Mouse (Mus musculus) CH12.LX (cell line): ENCODE results near the gene Dip2a. TPM values are rescaled to one million over a fixed set of nuclear protein-coding genes. Genes with fewer than 3 reads are reported as not detected.

Experiments
- DNase-seq: peaks from one replicate; pipeline ENCODE4 v3.0.0-alpha.2; 2013; ENCODE audit errors: extremely low read depth
- H3K27ac ChIP-seq: 2 replicates; pipeline ENCODE4 v1.5.1; 2012; ENCODE audit warnings: low read depth, mild to moderate bottlenecking, control low read depth, moderate library complexity; ENCODE audit not compliant: insufficient read depth
- H3K27me3 ChIP-seq: replicated peaks from 2 replicates; pipeline ENCODE3; 2012; ENCODE audit warnings: inconsistent platforms
- H3K36me3 ChIP-seq, 2 experiments: replicated peaks in 1 of 2; 2 replicates each; pipeline versions ENCODE3 to v1.6.1; 2012; ENCODE audit warnings: inconsistent platforms in 1 of 2, low read length in 1 of 2, mild to moderate bottlenecking in 1 of 2, mixed read lengths in 1 of 2, moderate library complexity in 1 of 2; ENCODE audit not compliant: control insufficient read depth in 1 of 2, insufficient read depth in 1 of 2
- H3K4me1 ChIP-seq, 2 experiments: 2 replicates each; pipeline ENCODE4 v1.6.1; 2012; ENCODE audit warnings: inconsistent platforms in 1 of 2, moderate library complexity in 1 of 2; ENCODE audit not compliant: insufficient read depth in 2 of 2, control insufficient read depth in 1 of 2
- H3K4me2 ChIP-seq: 2 replicates; pipeline ENCODE4 v1.6.1; 2012; ENCODE audit warnings: low read depth, mild to moderate bottlenecking, control low read depth; ENCODE audit not compliant: poor library complexity, insufficient read depth, severe bottlenecking
- H3K4me3 ChIP-seq, 3 experiments: fragments of 150-350 bp in 1 of 3; sonication (generic) in 1 of 3; replicated peaks in 1 of 3; 2 replicates each; pipeline versions ENCODE3 to v1.5.1; 2011 to 2012; ENCODE audit warnings: low read depth in 2 of 3, low read length in 2 of 3, mild to moderate bottlenecking in 2 of 3, moderate library complexity in 2 of 3, control low read depth in 1 of 3, improper control_type of control experiment in 1 of 3, inconsistent platforms in 1 of 3, mixed read lengths in 1 of 3; ENCODE audit not compliant: poor library complexity in 1 of 3
- H3K79me2 ChIP-seq: replicated peaks from 2 replicates; pipeline ENCODE4 v1.6.1; 2012; ENCODE audit warnings: mild to moderate bottlenecking, moderate library complexity; ENCODE audit not compliant: control insufficient read depth, poor library complexity, insufficient read depth, severe bottlenecking; ENCODE audit errors: extremely low read depth
- H3K9ac ChIP-seq: 2 replicates; pipeline ENCODE4 v1.6.1; 2012; ENCODE audit warnings: low read depth, mild to moderate bottlenecking, control low read depth, moderate library complexity; ENCODE audit not compliant: insufficient read depth
- H3K9me3 ChIP-seq: replicated peaks from 2 replicates; pipeline ENCODE3; 2012; ENCODE audit warnings: low read length, inconsistent platforms, mixed read lengths
- CHD1 ChIP-seq: IDR thresholded peaks from 2 replicates; pipeline ENCODE4 v1.6.1; 2012; ENCODE audit warnings: low read depth, low read length, improper control_type of control experiment, inconsistent platforms
- E2F4 ChIP-seq: IDR thresholded peaks from 2 replicates; pipeline ENCODE4 v1.6.1; 2011; ENCODE audit warnings: low read depth, low read length, improper control_type of control experiment; ENCODE audit not compliant: insufficient replicate concordance
- GABPA ChIP-seq: IDR thresholded peaks from 2 replicates; pipeline ENCODE4 v1.6.1; 2012; ENCODE audit warnings: low read depth, low read length, improper control_type of control experiment, inconsistent platforms; ENCODE audit not compliant: insufficient replicate concordance
- HCFC1 ChIP-seq: IDR thresholded peaks from 2 replicates; pipeline ENCODE4 v1.6.1; 2012; ENCODE audit warnings: low read depth, mild to moderate bottlenecking, inconsistent platforms, low read length, improper control_type of control experiment
- IRF4 ChIP-seq: IDR thresholded peaks from 2 replicates; pipeline ENCODE4 v1.6.1; 2014; ENCODE audit warnings: low read depth, mild to moderate bottlenecking, inconsistent platforms, low read length, improper control_type of control experiment
- MAX ChIP-seq: IDR thresholded peaks from 2 replicates; pipeline ENCODE4 v1.6.1; 2011; ENCODE audit warnings: low read length, improper control_type of control experiment
- MAZ ChIP-seq: IDR thresholded peaks from 2 replicates; pipeline ENCODE4 v1.6.1; 2012; ENCODE audit warnings: low read depth, mild to moderate bottlenecking, inconsistent platforms, low read length, improper control_type of control experiment, moderate library complexity
- NRF1 ChIP-seq: IDR thresholded peaks from 2 replicates; pipeline ENCODE4 v1.6.1; 2014; ENCODE audit warnings: low read depth, mild to moderate bottlenecking, inconsistent platforms, low read length, improper control_type of control experiment, moderate library complexity
- PAX5 ChIP-seq: IDR thresholded peaks from 2 replicates; pipeline ENCODE4 v1.6.1; 2012; ENCODE audit warnings: low read length, inconsistent platforms, mixed read lengths
- RCOR1 ChIP-seq: conservative IDR thresholded peaks from 2 replicates; pipeline ENCODE4 v1.6.1; 2012; ENCODE audit warnings: low read depth, mild to moderate bottlenecking, inconsistent platforms, low read length, improper control_type of control experiment
- SIN3A ChIP-seq: IDR thresholded peaks from 2 replicates; pipeline ENCODE4 v1.6.1; 2012; ENCODE audit warnings: low read length, improper control_type of control experiment, inconsistent platforms
- SMC3 ChIP-seq: IDR thresholded peaks from 2 replicates; pipeline ENCODE4 v1.6.1; 2011; ENCODE audit warnings: low read depth, low read length, improper control_type of control experiment
- TBP ChIP-seq: conservative IDR thresholded peaks from 2 replicates; pipeline ENCODE4 v1.6.1; 2011; ENCODE audit warnings: low read depth, low read length, improper control_type of control experiment
- TCF12 ChIP-seq: IDR thresholded peaks from 2 replicates; pipeline ENCODE4 v1.6.1; 2014; ENCODE audit warnings: low read depth, mild to moderate bottlenecking, inconsistent platforms, low read length, improper control_type of control experiment
- USF1 ChIP-seq: IDR thresholded peaks from 2 replicates; pipeline ENCODE4 v1.6.1; 2014; ENCODE audit warnings: low read depth, mild to moderate bottlenecking, inconsistent platforms, low read length, improper control_type of control experiment
- USF2 ChIP-seq: conservative IDR thresholded peaks from 2 replicates; pipeline ENCODE4 v1.6.1; 2011; ENCODE audit warnings: low read depth, low read length, improper control_type of control experiment
- ZC3H11A ChIP-seq: IDR thresholded peaks from 2 replicates; pipeline ENCODE4 v1.6.1; 2012; ENCODE audit warnings: low read depth, mild to moderate bottlenecking, inconsistent platforms, low read length, improper control_type of control experiment
- ZKSCAN1 ChIP-seq: IDR thresholded peaks from 2 replicates; pipeline ENCODE4 v1.6.1; 2012; ENCODE audit warnings: low read depth, inconsistent platforms, low read length, improper control_type of control experiment, borderline replicate concordance
- ZMIZ1 ChIP-seq: IDR thresholded peaks from 2 replicates; pipeline ENCODE4 v1.6.1; 2012; ENCODE audit warnings: low read depth, mild to moderate bottlenecking, inconsistent platforms, low read length, improper control_type of control experiment
- dilution Hi-C: fragments of 300-500 bp; cut with MboI; formaldehyde crosslinking; loops from 2 replicates; pipeline ENCODE4 v1.14.3; 2020; ENCODE audit warnings: low sequenced_read_pairs; ENCODE audit not compliant: extremely low pct_unique_long_range_greater_than_20kb, extremely low pct_ligation_motif_present
- in situ Hi-C: fragments of 300-500 bp; cut with MboI; formaldehyde crosslinking; loops from 3 replicates; pipeline ENCODE4 v1.14.3; 2019; ENCODE audit warnings: low sequenced_read_pairs, low pct_ligation_motif_present, low pct_unique_long_range_greater_than_20kb, mixed read lengths
- polyA plus RNA-seq: library from polyadenylated mRNA; unstranded; fragments of >175 nt; gene quantifications from 2 replicates; pipeline ENCODE4 v1.2.1, GENCODE M21; 2012; ENCODE audit warnings: low read depth; ENCODE audit not compliant: insufficient read length
- total RNA-seq, 2 experiments: library from RNA; depleted of rRNA; stranded (reverse); fragments of 300-350 nt in 1 of 2; fragments of >200 nt in 1 of 2; gene quantifications; 2 replicates each; pipeline ENCODE4 v1.2.3; 2012 to 2014

Gene Dip2a
- total and polyA plus RNA-seq, 3 experiments = 0.97 to 2.4 (median 1.5) TPM

- Histone ChIP-seq H3K9me3 (no peaks in the 10 kb centered on the region), H3K79me2 (no peaks in the 10 kb centered on the region), H3K27me3 (no peaks in the 10 kb centered on the region), H3K4me1 (peaks cover 0 to 12% of the 10 kb centered on the region in 2 experiments; a peak in 1 of 4 replicates), H3K9ac (no peak overlapping the region), H3K4me3 (no peak overlapping the region), H3K4me2 (no peak overlapping the region), H3K27ac (no peak overlapping the region), H3K36me3 (peaks cover 0 to 18% of the 10 kb centered on the region in 2 experiments)
- dilution Hi-C loops = no loop called here
- DNase-seq = no peak
- in situ Hi-C loops = no loop called here
- TF ChIP-seq ZMIZ1 = no peak
Measured at GRCm38 (mm10) chr10:76317623-76318022, 27.5 kb downstream of the Dip2a start.

DNA sequence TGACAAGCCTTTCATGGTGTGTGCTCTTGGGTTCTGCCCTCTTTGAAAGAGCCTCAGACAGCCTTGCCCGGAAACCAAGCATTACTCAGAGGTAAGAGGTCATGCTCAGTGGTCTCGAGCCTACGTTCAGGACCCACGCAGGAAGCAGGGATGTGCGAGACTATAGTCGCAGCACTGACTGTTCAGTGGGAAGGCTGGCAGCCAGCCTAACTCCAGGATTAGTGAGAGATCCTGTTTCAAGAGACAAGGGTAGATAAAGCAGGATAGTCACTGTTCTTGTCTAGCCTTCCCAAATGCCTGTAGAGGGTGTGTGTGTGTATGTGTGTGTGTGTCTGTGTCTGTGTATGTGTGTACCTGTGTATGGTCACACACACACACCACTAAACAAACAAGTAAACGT lies 28.9 kb downstream of the Dip2a start:
- dilution Hi-C loops (no loop called here), in situ Hi-C loops (no loop called here)
- no peak overlapping the region for H3K9ac ChIP-seq
- peaks cover 0 to 18% of the 10 kb centered on the region in 2 experiments for H3K36me3 ChIP-seq
- H3K9me3 ChIP-seq = no peaks in the 10 kb centered on the region
- H3K27me3 ChIP-seq = no peaks in the 10 kb centered on the region
- no peak overlapping the region for H3K27ac ChIP-seq
- DNase-seq = no peak
- no peak overlapping the region for H3K4me3 ChIP-seq
- no peaks in the 10 kb centered on the region for H3K79me2 ChIP-seq
- no peak overlapping the region for H3K4me2 ChIP-seq
- TF ChIP-seq GABPA (no peak), ZC3H11A (no peak), RCOR1 (no peak), SMC3 (no peak), E2F4 (no peak), ZKSCAN1 (no peak), USF1 (no peak), MAX (no peak), MAZ (no peak), PAX5 (no peak), USF2 (no peak), ZMIZ1 (no peak), NRF1 (no peak), TCF12 (no peak), CHD1 (no peak), HCFC1 (no peak), IRF4 (no peak), SIN3A (no peak), TBP (no peak)
- peaks cover 0 to 12% of the 10 kb centered on the region in 2 experiments; a peak in 1 of 4 replicates for H3K4me1 ChIP-seq
